ENCODE assay signal across 12 mouse cellular contexts in the genomic region with DNA sequence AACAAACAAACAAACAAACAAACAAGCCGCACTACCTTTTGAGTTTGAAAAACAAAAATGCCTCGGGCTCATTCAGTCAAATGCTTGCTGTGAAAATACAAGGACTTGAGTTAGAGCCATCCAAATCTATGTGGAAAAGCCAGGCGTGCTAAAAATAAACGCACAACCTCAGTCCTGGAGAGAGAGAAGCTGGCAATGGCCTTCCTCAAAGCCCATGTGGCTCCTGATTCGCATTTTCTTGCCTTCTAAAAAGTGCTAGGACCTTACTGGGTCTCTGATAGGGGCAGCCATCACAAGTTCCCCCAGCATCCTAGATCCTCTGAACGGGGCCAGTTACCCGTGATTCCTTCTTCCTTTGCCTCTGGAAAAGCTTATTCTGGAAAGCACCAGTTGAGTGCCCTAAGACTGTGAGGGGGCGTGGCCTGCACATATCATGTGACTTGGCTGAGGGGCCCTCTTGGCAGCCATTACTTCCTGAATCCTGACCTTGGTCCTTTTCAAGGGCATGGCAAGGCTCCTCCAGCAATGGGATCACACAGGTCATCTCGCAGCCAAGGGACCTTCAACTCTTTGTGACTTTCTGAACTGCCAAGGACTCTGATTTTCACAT. TPM values are rescaled to one million over a fixed set of nuclear protein-coding genes. Genes with fewer than 3 reads are reported as not detected.
DNase-seq lines count a peak whose midpoint lies in the region; ATAC-seq lines count a peak whose summit lies in the region.
"Had no signal": no experiment of that assay in that cellular context is flagged by ENCODE, and none has a peak within 500 bp of the region (broad histone marks: within the 10 kb centered on the region; RNA-seq: fewer than 3 reads in every experiment).

No protein-coding gene starts in this region.

- peak; percentile 42 for DNase-seq in cerebellum, adult 11 months
- DNase-seq in NIH3T3 (ENCODE audit: low read depth) (peak; percentile 8), MN1 (ENCODE audit: low spot score) (no peak)
- peak; percentile 45 to 54 for DNase-seq in cerebellum, postnatal 14 days
- DNase-seq in kidney, adult 9 months: peak; percentile 69
- DNase-seq: layer of hippocampus, postnatal 36 days had no signal

- no peaks in the 10 kb centered on the region for H3K36me3 ChIP-seq in liver, embryonic 12.5 days
- H3K36me3 ChIP-seq: forebrain, embryonic 15.5 days; liver, embryonic 15.5 days; midbrain, embryonic 10.5 days had no signal

- H3K27me3 ChIP-seq in liver, embryonic 12.5 days (replicated peaks): no peaks in the 10 kb centered on the region; the same call in 1 of the 2 replicates
- H3K27me3 ChIP-seq: forebrain, embryonic 15.5 days; liver, embryonic 15.5 days had no signal

- no peaks in the 10 kb centered on the region for H3K9me3 ChIP-seq in liver, embryonic 12.5 days (replicated peaks)
- H3K9me3 ChIP-seq: forebrain, embryonic 15.5 days; liver, embryonic 15.5 days; midbrain, embryonic 10.5 days had no signal

- ATAC-seq in cerebellum, adult (ENCODE audit: insufficient number of reproducible peaks, low FRiP score, low TSS enrichment): no peak
- ATAC-seq in liver, embryonic 12.5 days: no peak
- no peak for ATAC-seq in inflammation-experienced regulatory T-cells, adult 6 months
- ATAC-seq: forebrain, embryonic 15.5 days had no signal

- 74% methylated on average over 9 of the region's 9 CpGs for WGBS in liver, embryonic 12.5 days (ENCODE audit: insufficient replicate concordance)

- H3K4me3 ChIP-seq in liver, embryonic 12.5 days: no peak overlapping the region
- H3K4me3 ChIP-seq: forebrain, embryonic 15.5 days; liver, embryonic 15.5 days; midbrain, embryonic 10.5 days had no signal

- H3K27ac ChIP-seq in liver, embryonic 12.5 days: no peak overlapping the region
- H3K27ac ChIP-seq: forebrain, embryonic 15.5 days; liver, embryonic 15.5 days; midbrain, embryonic 10.5 days had no signal

- H3K4me1 ChIP-seq in liver, embryonic 12.5 days: no peaks in the 10 kb centered on the region
- H3K4me1 ChIP-seq: forebrain, embryonic 15.5 days; liver, embryonic 15.5 days; midbrain, embryonic 10.5 days had no signal

- H3K9ac ChIP-seq in liver, embryonic 12.5 days: no peak overlapping the region
- H3K9ac ChIP-seq: forebrain, embryonic 15.5 days; liver, embryonic 15.5 days had no signal

- no peak overlapping the region for H3K4me2 ChIP-seq in liver, embryonic 12.5 days
- H3K4me2 ChIP-seq: forebrain, embryonic 15.5 days; liver, embryonic 15.5 days had no signal

RNA-seq across cellular contexts. Expression of a gene that starts 34.6 kb away (rescaled TPM):
- 9.0 and 9.2 TPM in 2 replicates for polyA plus RNA-seq in liver, embryonic 12.5 days (2016; fragmentation: Nextera tagmentation; extraction: Ambion mirVana)
- polyA plus RNA-seq in inflammation-experienced regulatory T-cells, adult 6 months (2017; shearing (Covaris generic)): 10 to 100 TPM in 2 of 3 experiments, 1 to 10 TPM in 1; 8.2 to 14.0 (median 13.5) TPM

RNA-seq across cellular contexts. Expression of a gene that starts 37.3 kb away (rescaled TPM):
- 17.7 and 18.1 TPM in 2 replicates for polyA plus RNA-seq in liver, embryonic 12.5 days (2016; fragmentation: Nextera tagmentation; extraction: Ambion mirVana)
- polyA plus RNA-seq in inflammation-experienced regulatory T-cells, adult 6 months (2017; shearing (Covaris generic)): 10 to 100 TPM; 34.6 to 40.0 (median 35.9) TPM

RNA-seq across cellular contexts. Expression of a gene that starts 43.8 kb away (rescaled TPM):
- 29.6 and 31.4 TPM in 2 replicates for polyA plus RNA-seq in liver, embryonic 12.5 days (2016; fragmentation: Nextera tagmentation; extraction: Ambion mirVana)
- polyA plus RNA-seq in inflammation-experienced regulatory T-cells, adult 6 months (2017; shearing (Covaris generic)): 10 to 100 TPM; 60.0 to 76.4 (median 74.4) TPM
